Mouse (Mus musculus) testis, adult 2 months (tissue): ENCODE data around the gene Adamts15.

Experiments used
- CTCF ChIP-seq: fragments of 200-500 bp; IDR thresholded peaks from 2 replicates; pipeline ENCODE4 v1.5.1; 2012; ENCODE audit warnings: low read depth, mild to moderate bottlenecking, inconsistent platforms, low read length, moderate library complexity; ENCODE audit not compliant: control insufficient read depth, insufficient read depth, insufficient replicate concordance
- POLR2A ChIP-seq: fragments of 200-500 bp; IDR thresholded peaks from 2 replicates; pipeline ENCODE4 v1.6.1; 2012; ENCODE audit warnings: low read depth, mild to moderate bottlenecking, inconsistent platforms, low read length, moderate library complexity; ENCODE audit not compliant: control insufficient read depth

GRCm38 (mm10) chr9:30880553-30880952 is 41.7 kb downstream of the Adamts15 start:
- TF ChIP-seq CTCF (no peak), POLR2A (no peak)
